Mouse (Mus musculus): ENCODE measurements around the gene Rrp9.

- no peak for TF ChIP-seq POLR2A (IDR thresholded peaks at IDR 0.05; ENCODE audit: low read depth, low read length)
- TF ChIP-seq CTCF (IDR thresholded peaks at IDR 0.05; ENCODE audit: extremely low read depth, insufficient read depth, insufficient read length, insufficient replicate concordance): peak; percentile 76; the same call in 1 of the 2 replicates
These were observed 56.1 kb downstream of the Rrp9 start for GRCm38 (mm10) chr9:106531833-106532232.
